Mouse (Mus musculus): ENCODE measurements around the gene Phtf2. TPM values are rescaled to one million over a fixed set of nuclear protein-coding genes. Genes with fewer than 3 reads are reported as not detected.

The Phtf2 gene
- total and polyA plus RNA-seq, 2 experiments from 2014 or later = 39.2 to 50.9 TPM

GRCm38 (mm10) chr5:20843816-20844215 lies 38.1 kb downstream of the Phtf2 start:
- Histone ChIP-seq H3K9me3 (replicated peaks; ENCODE audit: control insufficient read depth, low read length) (no peaks in the 10 kb centered on the region), H3K27ac (ENCODE audit: low read depth) (no peak overlapping the region), H3K4me3 (ENCODE audit: low read depth, low read length) (no peak overlapping the region), H3K4me2 (ENCODE audit: low read depth, low read length) (no peak overlapping the region), H3K27me3 (ENCODE audit: control insufficient read depth, insufficient read depth, low read length) (no peaks in the 10 kb centered on the region), H3K36me3 (replicated peaks; ENCODE audit: control insufficient read depth, insufficient read depth, low read length) (no peaks in the 10 kb centered on the region), H3K9ac (replicated peaks; ENCODE audit: low read depth, low read length) (no peak overlapping the region), H3K4me1 (ENCODE audit: control insufficient read depth, insufficient read depth) (peaks cover 11% of the 10 kb centered on the region)
- DNase-seq (ENCODE audit: low spot score) = no peak
- WGBS = 88% methylated on average over 2 of the region's 2 CpGs
- no peak for ATAC-seq (ENCODE audit: insufficient read depth, low read depth)
- TF ChIP-seq CTCF (IDR thresholded peaks at IDR 0.05; ENCODE audit: low read depth) (no peak), EP300 (IDR thresholded peaks at IDR 0.05; ENCODE audit: low read depth) (no peak)

GRCm38 (mm10) chr5:20843405-20843804 lies 38.5 kb downstream of the Phtf2 start:
- H3K27ac ChIP-seq (ENCODE audit: low read depth) = no peak overlapping the region
- ATAC-seq (ENCODE audit: insufficient read depth, low read depth) (no peak), DNase-seq (ENCODE audit: low spot score) (no peak)
- peaks cover 11% of the 10 kb centered on the region for H3K4me1 ChIP-seq (ENCODE audit: control insufficient read depth, insufficient read depth)
- H3K4me3 ChIP-seq (ENCODE audit: low read depth, low read length) = no peak overlapping the region
- no peak overlapping the region for H3K4me2 ChIP-seq (ENCODE audit: low read depth, low read length)
- WGBS = 80% methylated on average over 2 of the region's 3 CpGs
- no peaks in the 10 kb centered on the region for H3K36me3 ChIP-seq (replicated peaks; ENCODE audit: control insufficient read depth, insufficient read depth, low read length)
- H3K9me3 ChIP-seq (replicated peaks; ENCODE audit: control insufficient read depth, low read length) = no peaks in the 10 kb centered on the region
- H3K9ac ChIP-seq (replicated peaks; ENCODE audit: low read depth, low read length) = no peak overlapping the region
- TF ChIP-seq CTCF (IDR thresholded peaks at IDR 0.05; ENCODE audit: low read depth) = no peak
- no peak for TF ChIP-seq EP300 (IDR thresholded peaks at IDR 0.05; ENCODE audit: low read depth)
- H3K27me3 ChIP-seq (ENCODE audit: control insufficient read depth, insufficient read depth, low read length) = no peaks in the 10 kb centered on the region

GRCm38 (mm10) chr5:20837082-20837481 lies 44.8 kb downstream of the Phtf2 start:
- Histone ChIP-seq H3K27me3 (ENCODE audit: control insufficient read depth, insufficient read depth, low read length) (no peaks in the 10 kb centered on the region), H3K36me3 (replicated peaks; ENCODE audit: control insufficient read depth, insufficient read depth, low read length) (no peaks in the 10 kb centered on the region), H3K4me2 (ENCODE audit: low read depth, low read length) (no peak overlapping the region), H3K4me1 (ENCODE audit: control insufficient read depth, insufficient read depth) (peaks cover 11% of the 10 kb centered on the region), H3K9me3 (replicated peaks; ENCODE audit: control insufficient read depth, low read length) (no peaks in the 10 kb centered on the region), H3K9ac (replicated peaks; ENCODE audit: low read depth, low read length) (no peak overlapping the region), H3K27ac (ENCODE audit: low read depth) (no peak overlapping the region), H3K4me3 (ENCODE audit: low read depth, low read length) (no peak overlapping the region)
- TF ChIP-seq CTCF (IDR thresholded peaks at IDR 0.05; ENCODE audit: low read depth) (no peak), EP300 (IDR thresholded peaks at IDR 0.05; ENCODE audit: low read depth) (no peak)
- ATAC-seq (ENCODE audit: insufficient read depth, low read depth) (no peak), DNase-seq (ENCODE audit: low spot score) (no peak)
- 100% methylated on average over 1 of the region's 1 CpGs for WGBS

- ATAC-seq (ENCODE audit: insufficient read depth, low read depth) = no peak
- no peak for DNase-seq (ENCODE audit: low spot score)
Observed at GRCm38 (mm10) chr5:20834399-20834798, 47.5 kb downstream of the Phtf2 start.

GRCm38 (mm10) chr5:20831433-20831832 lies 50.5 kb downstream of the Phtf2 start:
- ATAC-seq (ENCODE audit: insufficient read depth, low read depth) = no peak
- Histone ChIP-seq H3K4me3 (ENCODE audit: low read depth, low read length) (no peak overlapping the region), H3K9ac (replicated peaks; ENCODE audit: low read depth, low read length) (no peak overlapping the region), H3K4me2 (ENCODE audit: low read depth, low read length) (no peak overlapping the region), H3K27me3 (ENCODE audit: control insufficient read depth, insufficient read depth, low read length) (no peaks in the 10 kb centered on the region), H3K27ac (ENCODE audit: low read depth) (no peak overlapping the region), H3K9me3 (replicated peaks; ENCODE audit: control insufficient read depth, low read length) (no peaks in the 10 kb centered on the region), H3K4me1 (ENCODE audit: control insufficient read depth, insufficient read depth) (no peaks in the 10 kb centered on the region), H3K36me3 (replicated peaks; ENCODE audit: control insufficient read depth, insufficient read depth, low read length) (no peaks in the 10 kb centered on the region)
- DNase-seq (ENCODE audit: low spot score) = no peak
- TF ChIP-seq CTCF (IDR thresholded peaks at IDR 0.05; ENCODE audit: low read depth) = no peak
- TF ChIP-seq EP300 (IDR thresholded peaks at IDR 0.05; ENCODE audit: low read depth) = no peak
- 55% methylated on average over 2 of the region's 2 CpGs for WGBS

More at GRCm38 (mm10) chr5:20834399-20834798, 47.5 kb downstream of the Phtf2 start:
- Histone ChIP-seq H3K36me3 (replicated peaks; ENCODE audit: control insufficient read depth, insufficient read depth, low read length) (no peaks in the 10 kb centered on the region), H3K4me1 (ENCODE audit: control insufficient read depth, insufficient read depth) (no peaks in the 10 kb centered on the region), H3K4me2 (ENCODE audit: low read depth, low read length) (no peak overlapping the region), H3K9ac (replicated peaks; ENCODE audit: low read depth, low read length) (no peak overlapping the region), H3K9me3 (replicated peaks; ENCODE audit: control insufficient read depth, low read length) (no peaks in the 10 kb centered on the region), H3K4me3 (ENCODE audit: low read depth, low read length) (no peak overlapping the region), H3K27ac (ENCODE audit: low read depth) (no peak overlapping the region), H3K27me3 (ENCODE audit: control insufficient read depth, insufficient read depth, low read length) (no peaks in the 10 kb centered on the region)
- TF ChIP-seq CTCF (IDR thresholded peaks at IDR 0.05; ENCODE audit: low read depth) (no peak), EP300 (IDR thresholded peaks at IDR 0.05; ENCODE audit: low read depth) (no peak)
- 100% methylated on average over 1 of the region's 1 CpGs for WGBS

- no peak overlapping the region for H3K4me3 ChIP-seq (ENCODE audit: low read depth, low read length)
- ATAC-seq (ENCODE audit: insufficient read depth, low read depth) (no peak), DNase-seq (ENCODE audit: low spot score) (no peak)
- no peak overlapping the region for H3K4me2 ChIP-seq (ENCODE audit: low read depth, low read length)
- TF ChIP-seq EP300 (IDR thresholded peaks at IDR 0.05; ENCODE audit: low read depth) (no peak), CTCF (IDR thresholded peaks at IDR 0.05; ENCODE audit: low read depth) (no peak)
- H3K27me3 ChIP-seq (ENCODE audit: control insufficient read depth, insufficient read depth, low read length) = no peaks in the 10 kb centered on the region
- no peak overlapping the region for H3K27ac ChIP-seq (ENCODE audit: low read depth)
- H3K36me3 ChIP-seq (replicated peaks; ENCODE audit: control insufficient read depth, insufficient read depth, low read length) = no peaks in the 10 kb centered on the region
- 38% methylated on average over 1 of the region's 1 CpGs for WGBS
- no peaks in the 10 kb centered on the region for H3K4me1 ChIP-seq (ENCODE audit: control insufficient read depth, insufficient read depth)
- H3K9ac ChIP-seq (replicated peaks; ENCODE audit: low read depth, low read length) = no peak overlapping the region
- H3K9me3 ChIP-seq (replicated peaks; ENCODE audit: control insufficient read depth, low read length) = no peaks in the 10 kb centered on the region
Observed at GRCm38 (mm10) chr5:20830717-20831116, 51.2 kb downstream of the Phtf2 start.

All from heart, postnatal 0 days (tissue).